Mouse (Mus musculus): ENCODE data around the gene Ckm.

DNA sequence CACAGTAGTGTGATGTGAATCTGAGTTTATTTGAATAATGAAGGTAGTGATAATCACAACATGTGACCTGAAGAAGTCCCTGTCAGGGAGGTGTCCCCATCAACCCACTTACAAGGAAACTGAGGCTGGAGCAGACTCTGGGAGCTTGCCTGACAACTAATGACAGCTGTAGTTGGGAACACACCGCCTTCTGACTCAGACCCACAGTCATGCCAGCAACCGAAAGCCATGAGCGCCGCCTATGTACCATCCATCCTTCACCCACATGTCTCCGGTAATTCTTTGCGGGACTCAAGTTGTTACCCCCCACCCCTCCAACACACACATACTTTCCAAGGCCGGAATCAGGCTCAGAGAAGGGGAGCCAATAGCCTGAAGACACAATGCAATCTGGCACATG, 52.1 kb downstream of the Ckm start:
- no peak for TF ChIP-seq CTCF (IDR thresholded peaks at IDR 0.05; ENCODE audit: low read depth)
- no peak for TF ChIP-seq EP300 (IDR thresholded peaks at IDR 0.05; ENCODE audit: low read depth)

Data from liver, postnatal 0 days (tissue).